Mouse (Mus musculus): Measurements from ENCODE around the gene Nrip1.

Gene Nrip1

GRCm38 (mm10) chr16:76372045-76372940 lies 1.3 kb downstream of the Nrip1 start:
- WGBS, result under 1% methylated on average over 100 of the region's 102 CpGs

GRCm38 (mm10) chr16:76371614-76371917 lies 2.1 kb downstream of the Nrip1 start:
- 7% methylated on average over 7 of the region's 7 CpGs for WGBS

GRCm38 (mm10) chr16:76370716-76371613 lies 2.7 kb downstream of the Nrip1 start:
- whole genome bisulfite sequencing, result 32% methylated on average over 12 of the region's 12 CpGs

- WGBS, result 35% methylated on average over 6 of the region's 6 CpGs
These were observed 3.4 kb downstream of the Nrip1 start for GRCm38 (mm10) chr16:76370041-76370715.

- 65% methylated on average over 9 of the region's 9 CpGs for WGBS
These were observed 4.4 kb downstream of the Nrip1 start for GRCm38 (mm10) chr16:76369236-76369635.

- 59% methylated on average over 12 of the region's 12 CpGs for WGBS
These were observed 6.2 kb downstream of the Nrip1 start for GRCm38 (mm10) chr16:76367261-76367908.

- 80% methylated on average over 17 of the region's 17 CpGs for WGBS
These were observed 7.7 kb downstream of the Nrip1 start for GRCm38 (mm10) chr16:76365790-76366406.

- 86% methylated on average over 10 of the region's 10 CpGs for WGBS
These were observed 8.4 kb downstream of the Nrip1 start for GRCm38 (mm10) chr16:76365237-76365636.

- 87% methylated on average over 3 of the region's 3 CpGs for WGBS
These were observed 10.0 kb downstream of the Nrip1 start for GRCm38 (mm10) chr16:76363641-76364040.

GRCm38 (mm10) chr16:76362982-76363381 lies 10.6 kb downstream of the Nrip1 start:
- 83% methylated on average over 12 of the region's 12 CpGs for WGBS

- 91% methylated on average over 6 of the region's 6 CpGs for WGBS
These were observed 13.2 kb downstream of the Nrip1 start for GRCm38 (mm10) chr16:76360441-76360840.

GRCm38 (mm10) chr16:76358757-76359156 lies 14.9 kb downstream of the Nrip1 start:
- WGBS, result 31% methylated on average over 4 of the region's 4 CpGs

GRCm38 (mm10) chr16:76358128-76358748 lies 15.4 kb downstream of the Nrip1 start:
- 78% methylated on average over 18 of the region's 18 CpGs for WGBS

- WGBS, result 86% methylated on average over 12 of the region's 12 CpGs
These were observed 16.5 kb downstream of the Nrip1 start for GRCm38 (mm10) chr16:76357155-76357554.

- 85% methylated on average over 14 of the region's 14 CpGs for WGBS
These were observed 17.6 kb downstream of the Nrip1 start for GRCm38 (mm10) chr16:76355947-76356550.

- 73% methylated on average over 5 of the region's 5 CpGs for WGBS
These were observed 18.4 kb downstream of the Nrip1 start for GRCm38 (mm10) chr16:76355267-76355666.

- WGBS, result 60% methylated on average over 3 of the region's 3 CpGs
These were observed 18.8 kb downstream of the Nrip1 start for GRCm38 (mm10) chr16:76354841-76355240.

- WGBS, result 76% methylated on average over 7 of the region's 7 CpGs
These were observed 19.3 kb downstream of the Nrip1 start for GRCm38 (mm10) chr16:76354289-76354688.

GRCm38 (mm10) chr16:76350922-76351321 lies 22.7 kb downstream of the Nrip1 start:
- 68% methylated on average over 8 of the region's 8 CpGs for WGBS

GRCm38 (mm10) chr16:76349053-76349452 lies 24.6 kb downstream of the Nrip1 start:
- WGBS, result 71% methylated on average over 11 of the region's 11 CpGs

All from cerebral cortex, adult 2 months (tissue).